Mouse (Mus musculus) lung, adult 2 months (tissue): ENCODE data around the gene Ctnna3.

Source experiments
- CTCF ChIP-seq: fragments of 200-500 bp; IDR thresholded peaks from 2 replicates; pipeline ENCODE4 v1.5.1; 2011; ENCODE audit warnings: mild to moderate bottlenecking, low read length, control low read depth; ENCODE audit not compliant: insufficient read depth
- POLR2A ChIP-seq: fragments of 200-500 bp; IDR thresholded peaks from 2 replicates; pipeline ENCODE4 v1.6.1; 2011; ENCODE audit warnings: low read depth, mild to moderate bottlenecking, control low read depth, low read length, borderline replicate concordance; ENCODE audit errors: extremely low read depth

- TF ChIP-seq POLR2A (no peak), CTCF (no peak)
Observed at GRCm38 (mm10) chr10:64188046-64188445, 758.1 kb downstream of the Ctnna3 start.
